Mouse (Mus musculus) ES-E14 (cell line): ENCODE results near the gene Rab11a.

ENCODE experiments used
- CHD2 ChIP-seq: IDR thresholded peaks from 2 replicates; pipeline ENCODE4 v1.6.1; 2014; ENCODE audit warnings: mild to moderate bottlenecking, low read depth, low read length, inconsistent platforms
- HCFC1 ChIP-seq: IDR thresholded peaks from 2 replicates; pipeline ENCODE4 v1.6.1; 2012; ENCODE audit warnings: low read length, inconsistent platforms, borderline replicate concordance; ENCODE audit not compliant: insufficient read depth
- MAFK ChIP-seq: IDR thresholded peaks from 2 replicates; pipeline ENCODE4 v1.6.1; 2014; ENCODE audit warnings: mild to moderate bottlenecking, low read depth, low read length, inconsistent platforms; ENCODE audit not compliant: insufficient read depth

GRCm38 (mm10) chr9:64696404-64696803 lies 41.2 kb downstream of the Rab11a start:
- TF ChIP-seq MAFK (no peak), CHD2 (no peak), HCFC1 (no peak)
